Mouse (Mus musculus): ENCODE results near the gene Rerg.

Rerg gene

DNA sequence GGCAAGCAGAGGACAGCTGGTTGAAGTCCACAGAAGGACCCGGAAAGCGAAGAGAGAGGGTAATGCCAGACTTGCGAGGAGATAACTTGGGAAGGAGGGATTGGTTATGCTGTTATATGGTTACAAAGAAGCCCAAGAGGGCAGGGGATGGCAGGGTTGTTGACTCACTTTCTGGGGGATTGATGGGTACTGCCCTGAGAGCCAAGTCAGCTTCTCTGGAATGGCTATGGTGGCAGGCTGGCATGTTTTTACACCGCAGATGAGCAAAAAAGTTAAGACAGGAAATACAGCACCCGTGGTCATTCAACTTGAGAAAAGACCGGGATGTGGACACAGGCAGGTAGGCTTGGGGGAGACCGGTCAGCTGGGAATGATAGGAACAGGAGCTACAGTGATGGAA lies 7.8 kb downstream of the Rerg start:
- DNase-seq (ENCODE audit: low read depth) = no peak

DNA sequence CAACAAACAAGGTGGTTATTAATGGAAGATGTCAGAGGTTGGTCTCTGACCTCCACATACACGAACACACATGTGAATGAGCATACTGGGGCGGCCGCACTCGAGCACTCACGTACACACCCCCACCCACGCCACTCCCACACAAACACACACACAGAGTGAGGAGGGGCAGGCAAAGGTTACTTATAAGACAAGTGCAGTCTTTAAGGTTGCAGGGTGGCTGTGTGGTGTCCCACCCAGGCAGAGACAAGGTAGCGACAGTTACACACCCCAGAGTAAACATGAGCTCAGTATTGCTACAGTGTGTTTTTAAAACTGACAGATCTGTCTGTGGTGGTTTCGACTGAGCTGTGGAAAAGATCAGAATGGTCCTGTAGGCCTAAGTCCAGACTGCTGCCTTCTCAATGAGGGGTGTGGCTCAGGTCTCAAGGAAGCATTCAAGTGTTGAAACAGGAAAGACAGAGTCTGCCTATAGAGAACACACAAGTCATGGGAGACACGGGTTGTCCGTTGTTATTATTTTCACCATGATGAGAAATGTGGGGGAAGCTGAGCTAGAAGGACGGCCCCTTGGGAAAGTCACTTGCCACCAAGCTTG lies 8.7 kb downstream of the Rerg start:
- DNase-seq (ENCODE audit: low read depth) = no peak

DNA sequence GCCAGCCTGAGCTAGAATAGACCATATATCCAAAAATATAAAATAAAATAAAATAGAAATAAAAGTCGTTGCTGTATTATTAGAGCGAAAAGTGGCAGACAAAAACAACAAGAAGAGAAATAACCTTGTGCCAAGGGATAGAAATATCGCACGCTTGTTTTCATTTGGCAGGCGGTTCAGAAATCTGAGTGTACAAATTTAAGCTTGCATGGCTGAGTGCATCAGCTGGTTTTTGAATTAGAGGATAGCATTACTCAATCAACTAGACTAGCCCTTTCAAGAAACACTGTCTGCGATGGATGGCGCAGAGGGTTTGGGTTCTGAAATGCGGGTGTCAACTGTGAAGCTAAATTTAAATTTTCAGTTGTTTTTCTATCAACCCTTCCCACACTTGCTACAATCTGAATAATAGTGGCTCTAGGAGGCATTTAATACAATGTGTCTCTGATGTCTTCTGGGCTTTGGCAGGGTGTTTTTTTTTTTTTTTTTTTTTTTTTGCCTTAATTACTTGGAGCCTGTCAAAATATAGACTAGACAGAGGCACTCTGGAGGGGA lies 10.8 kb downstream of the Rerg start:
- no peak for DNase-seq (ENCODE audit: low read depth)

DNA sequence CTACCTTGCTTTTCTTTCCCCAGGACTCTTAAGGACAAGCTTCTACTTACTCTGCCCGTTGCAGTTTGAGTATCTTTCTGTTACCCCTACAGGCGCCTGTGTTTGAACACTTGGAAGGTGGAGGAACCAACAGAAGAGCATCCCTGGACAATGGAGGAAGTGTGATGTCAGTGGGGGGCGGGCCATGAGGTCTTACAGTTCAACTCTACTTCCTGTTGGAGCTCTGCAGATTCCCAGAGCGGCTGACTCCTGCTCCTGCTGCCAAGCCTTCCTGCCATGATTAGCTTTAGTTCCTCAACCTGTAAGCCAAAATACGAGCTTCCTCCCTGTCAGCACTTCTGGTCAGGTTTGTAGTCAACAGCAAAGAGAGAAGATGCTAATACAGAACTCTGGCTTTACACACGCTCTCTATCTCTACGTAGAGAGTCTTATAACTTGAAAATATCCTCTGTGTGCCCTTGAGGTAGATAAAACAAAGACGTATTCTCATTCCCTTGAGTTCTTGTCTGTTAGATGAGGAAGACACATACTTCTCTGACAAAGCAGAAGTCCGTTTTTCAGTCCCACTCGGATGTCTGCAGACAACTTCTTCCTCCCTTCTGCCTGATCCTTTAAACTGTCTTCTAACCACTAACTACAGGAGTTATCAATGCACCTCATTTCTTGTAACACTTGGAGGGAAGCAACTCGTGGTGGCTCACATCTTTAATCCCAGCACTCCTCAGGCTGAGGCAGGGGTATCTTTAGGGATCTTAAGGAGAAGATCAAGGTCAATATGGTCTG lies 13.7 kb downstream of the Rerg start:
- no peak for DNase-seq (ENCODE audit: low read depth)

DNA sequence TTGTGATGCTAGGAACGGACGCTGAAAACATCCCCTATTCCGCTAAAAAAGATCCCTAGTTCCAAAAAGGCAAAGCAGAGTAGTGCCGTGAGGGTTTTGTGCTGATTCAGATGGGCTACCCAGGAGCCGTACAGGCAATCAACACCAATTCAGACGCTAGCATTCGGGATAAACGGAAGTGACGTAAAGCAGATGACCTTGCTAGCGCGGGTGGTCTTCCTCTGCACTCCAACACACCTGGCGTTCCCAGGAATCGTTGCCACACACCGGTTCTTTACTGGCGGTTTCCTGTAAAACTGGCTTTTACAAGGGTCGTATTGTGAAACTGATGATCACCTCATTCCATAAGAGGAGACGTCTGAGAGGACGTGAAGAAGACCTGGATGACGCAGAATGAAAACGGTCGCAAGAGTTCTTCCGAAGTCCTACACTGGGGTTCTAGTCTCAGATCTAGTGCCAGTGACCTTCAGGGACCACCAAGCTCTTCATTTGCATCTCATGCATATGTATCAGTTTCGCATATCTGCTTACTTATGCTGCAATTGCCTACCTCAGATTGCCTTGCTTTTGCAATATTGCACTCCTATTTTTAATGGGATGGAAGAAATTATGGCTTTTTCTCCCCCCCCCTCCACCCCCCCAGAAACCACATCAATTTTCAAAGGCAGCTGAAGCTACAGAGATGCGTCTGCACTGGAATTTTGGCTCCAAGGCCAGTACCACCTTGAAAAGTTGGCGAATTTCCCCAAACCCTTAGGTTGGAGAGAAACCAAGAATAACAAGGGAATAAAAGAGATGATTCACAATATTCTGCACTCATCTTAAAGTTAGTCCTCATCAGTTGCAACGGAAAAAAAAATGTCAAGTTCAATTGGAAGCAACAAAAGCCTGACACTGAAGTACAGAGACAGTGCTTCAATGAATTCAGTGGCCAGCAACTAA lies 14.8 kb downstream of the Rerg start:
- no peak for DNase-seq (ENCODE audit: low read depth)

DNA sequence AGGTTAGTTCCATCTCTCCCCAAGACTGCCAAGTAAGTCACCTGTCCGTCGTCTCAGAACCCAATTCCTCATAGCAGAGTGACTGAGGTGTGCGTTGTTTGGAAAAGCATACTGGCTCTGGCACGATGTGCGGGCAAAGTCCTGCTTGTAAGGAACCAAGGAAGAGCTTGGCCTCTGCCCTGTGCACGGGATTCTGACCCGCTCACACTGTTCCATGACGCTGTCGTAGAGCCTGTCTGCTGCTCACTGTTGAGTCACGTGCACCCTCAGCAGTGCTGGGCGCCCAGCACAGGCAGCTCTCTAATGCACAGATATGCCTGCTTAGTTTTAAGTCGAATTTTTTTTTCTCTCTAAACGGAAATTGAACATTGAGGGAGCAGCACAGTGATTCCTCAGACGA lies 17.3 kb downstream of the Rerg start:
- no peak for DNase-seq (ENCODE audit: low read depth)

DNA sequence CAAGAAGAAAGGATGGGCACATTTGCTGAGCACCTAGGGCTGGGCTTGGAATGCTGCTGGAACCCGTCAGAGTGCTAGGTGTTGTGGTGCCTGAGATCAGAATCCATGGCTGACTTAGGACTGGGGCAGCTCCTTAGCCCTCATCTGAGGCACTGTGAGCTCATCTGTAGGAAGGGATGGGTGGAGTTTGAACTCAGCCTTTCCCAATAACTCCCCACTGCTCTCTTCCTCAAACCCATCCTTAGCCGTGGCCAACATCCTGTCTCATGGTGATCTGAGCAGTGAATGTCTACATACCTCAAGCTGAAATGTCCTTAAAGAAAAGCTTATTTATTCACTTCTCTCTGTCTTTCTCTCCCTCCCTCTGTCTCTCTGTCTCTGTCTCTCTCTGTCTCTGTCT lies 19.3 kb downstream of the Rerg start:
- DNase-seq (ENCODE audit: low read depth) = no peak

DNA sequence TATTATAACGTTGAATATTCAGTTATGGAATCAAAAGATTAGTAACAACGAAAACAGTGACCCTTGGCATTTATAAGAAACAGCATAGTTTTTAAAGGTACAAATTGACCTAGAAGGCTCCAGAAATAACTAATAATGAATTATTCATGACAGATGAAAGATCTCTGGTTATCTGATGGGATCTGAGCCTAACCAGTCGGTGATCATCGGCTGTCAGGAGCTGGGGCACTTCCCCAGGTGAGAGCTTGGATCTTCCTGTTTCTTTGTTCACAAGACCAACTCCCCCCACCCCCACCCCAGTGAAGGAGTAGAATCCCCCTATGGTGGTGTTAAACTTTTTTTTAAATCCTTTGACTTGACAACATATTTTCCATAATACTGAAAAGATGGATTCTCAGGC lies 20.5 kb downstream of the Rerg start:
- no peak for DNase-seq (ENCODE audit: low read depth)

DNA sequence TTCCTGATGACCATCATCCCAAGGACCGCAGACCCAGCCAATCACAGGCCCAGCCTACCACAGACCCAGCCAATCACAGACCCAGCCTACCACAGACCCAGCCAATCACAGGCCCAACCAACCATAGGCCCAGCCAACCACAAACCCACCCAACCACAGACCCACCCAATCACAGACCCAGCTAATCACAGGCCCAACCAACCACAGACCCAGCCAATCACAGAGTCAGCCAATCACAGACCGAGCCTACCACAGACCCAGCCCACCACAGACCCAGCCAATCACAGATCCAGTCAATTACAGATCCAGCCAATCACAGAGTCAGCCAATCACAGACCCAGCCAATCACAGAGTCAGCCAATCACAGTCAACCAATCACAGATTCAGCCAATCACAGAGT lies 23.4 kb downstream of the Rerg start:
- no peak for DNase-seq (ENCODE audit: low read depth)

DNA sequence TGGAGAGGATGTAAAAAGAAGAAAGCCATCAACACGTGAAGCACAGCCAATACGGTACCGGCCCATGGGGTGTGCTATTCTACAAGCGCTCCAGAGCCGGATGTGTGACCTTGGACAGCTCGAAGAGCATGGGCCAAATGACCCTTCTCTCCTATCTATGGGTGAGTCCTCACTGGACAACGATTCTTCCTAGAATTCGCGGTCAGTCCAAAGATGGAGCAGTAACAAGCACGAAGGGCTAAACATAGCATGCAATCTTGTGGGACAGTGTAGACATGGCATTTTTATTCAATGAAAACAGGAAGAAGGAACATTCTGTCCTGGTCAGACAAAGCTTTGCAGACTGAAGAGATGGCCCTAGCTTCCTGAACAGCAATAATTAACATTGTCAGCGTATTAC lies 24.7 kb downstream of the Rerg start:
- no peak for DNase-seq (ENCODE audit: low read depth)

DNA sequence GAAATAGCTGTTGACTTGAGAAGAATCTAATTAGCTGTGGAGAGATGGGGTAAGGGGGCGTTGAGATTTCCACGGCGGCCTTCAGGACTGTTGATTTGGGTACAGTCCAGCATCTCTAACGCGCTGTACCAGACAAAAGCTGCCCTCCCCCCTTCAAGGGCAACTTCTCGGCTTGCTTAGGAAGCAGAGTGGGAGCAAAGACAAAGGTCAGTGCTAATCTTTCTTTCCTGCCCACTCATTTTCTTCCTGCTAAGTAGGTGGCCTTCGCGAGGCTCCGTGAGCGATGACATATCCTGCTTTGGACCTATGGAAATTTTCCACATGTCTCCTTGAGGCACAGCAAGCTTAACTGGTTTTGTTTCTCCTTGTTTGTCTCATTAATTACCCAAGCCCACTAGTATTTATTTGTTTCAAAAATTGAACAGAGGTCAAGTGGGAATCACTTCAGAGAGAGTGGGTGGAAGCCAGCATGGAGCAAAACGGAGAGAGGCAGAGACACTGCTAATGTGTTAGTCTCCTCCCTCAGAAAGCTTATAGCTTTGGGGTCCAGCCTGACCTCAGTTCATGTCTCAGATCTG lies 25.2 kb downstream of the Rerg start:
- DNase-seq (ENCODE audit: low read depth) = no peak

DNA sequence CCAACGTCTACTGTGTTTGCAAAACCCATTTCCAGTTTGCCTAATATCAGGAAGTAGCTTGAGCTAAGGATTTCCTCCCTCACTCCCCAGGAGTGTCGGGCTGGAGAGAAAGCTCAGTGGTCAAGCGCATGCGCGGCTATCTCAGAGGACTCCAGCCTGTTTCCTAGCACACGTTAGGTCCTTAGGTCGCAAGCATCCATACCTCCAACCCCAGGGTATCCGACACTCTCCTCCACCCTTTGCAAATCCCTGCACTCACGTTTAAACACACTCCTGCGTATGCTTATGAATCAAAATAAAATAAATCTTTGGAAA lies 25.8 kb downstream of the Rerg start:
- no peak for DNase-seq (ENCODE audit: low read depth)

DNA sequence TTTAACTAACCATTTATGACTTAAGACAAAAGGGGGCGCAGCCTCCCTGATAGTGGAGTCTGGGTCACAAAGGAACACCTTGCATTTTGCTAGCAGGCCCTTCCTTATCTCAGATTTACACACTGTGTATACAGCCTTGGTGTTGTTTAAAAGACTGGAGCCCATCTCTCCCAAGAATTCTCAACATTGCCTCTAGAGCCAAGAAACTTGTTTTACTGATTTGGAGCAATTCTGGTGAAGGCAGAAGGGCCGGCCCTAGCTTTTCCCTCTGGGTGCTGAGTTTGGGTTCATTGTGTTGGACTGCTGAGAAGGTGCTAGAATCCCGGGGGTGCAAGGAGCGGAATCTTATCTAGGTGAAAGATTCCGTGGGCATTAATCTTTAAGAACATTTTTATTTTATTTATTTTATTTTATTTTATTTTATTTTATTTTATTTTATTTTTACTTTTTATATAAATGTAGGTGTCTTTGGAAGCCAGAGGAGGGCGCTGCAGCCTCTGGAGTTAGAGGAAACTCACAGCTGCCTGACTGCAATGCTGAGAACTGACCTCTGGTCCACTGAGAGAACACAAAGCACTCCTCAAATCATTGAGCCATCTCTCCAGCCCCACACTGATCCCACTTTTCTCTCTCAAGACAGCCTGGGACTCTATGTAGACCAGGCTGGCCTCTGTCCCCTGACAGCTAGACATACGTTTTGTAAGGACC lies 26.3 kb downstream of the Rerg start:
- no peak for DNase-seq (ENCODE audit: low read depth)

DNA sequence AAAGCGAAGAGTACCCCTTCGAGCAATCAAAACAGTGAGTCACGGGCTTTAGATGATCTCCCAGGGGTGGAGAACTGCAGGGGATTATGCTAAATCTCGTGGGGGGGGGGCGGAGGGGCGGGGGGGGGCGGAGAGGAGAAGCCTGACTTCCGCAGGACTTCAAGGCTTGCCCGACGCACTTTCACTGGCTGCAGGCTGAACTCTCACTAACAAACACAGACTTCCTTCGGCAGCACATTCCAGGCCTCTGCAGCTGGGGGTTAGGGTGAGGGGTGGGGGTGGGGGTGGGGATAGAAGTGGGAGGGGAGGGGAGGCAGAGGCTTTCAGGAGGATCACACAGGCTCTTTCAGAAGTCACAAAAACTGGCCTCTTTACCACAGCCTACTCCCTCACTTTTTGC lies 27.5 kb downstream of the Rerg start:
- DNase-seq (ENCODE audit: low read depth) = no peak

DNA sequence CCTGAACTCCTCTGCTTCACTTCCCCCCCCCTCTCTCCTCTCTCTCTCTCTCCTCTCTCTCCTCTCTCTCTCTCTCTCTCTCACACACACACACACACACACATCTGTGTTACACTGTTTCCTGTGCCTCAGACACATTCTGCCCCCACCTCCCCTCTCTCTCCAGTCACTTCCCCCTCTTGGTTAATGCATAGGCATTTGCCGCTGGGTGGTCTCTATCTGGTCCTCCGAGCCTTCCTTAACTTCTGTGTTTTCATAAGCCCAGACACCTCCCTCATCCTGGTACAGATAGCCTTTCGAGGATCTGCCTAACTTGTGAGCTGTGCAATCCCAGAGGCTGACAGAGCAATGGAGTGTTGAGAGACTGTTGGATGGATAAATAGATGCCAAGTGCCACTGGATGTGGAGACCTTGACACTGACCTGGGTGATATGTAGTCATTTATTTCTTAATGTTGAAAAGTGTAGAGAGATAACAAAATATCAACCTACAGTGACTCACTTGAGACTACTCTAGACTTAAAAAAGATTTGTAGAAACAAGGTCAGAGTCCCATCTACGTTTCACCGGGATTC lies 29.0 kb downstream of the Rerg start:
- no peak for DNase-seq (ENCODE audit: low read depth)

DNA sequence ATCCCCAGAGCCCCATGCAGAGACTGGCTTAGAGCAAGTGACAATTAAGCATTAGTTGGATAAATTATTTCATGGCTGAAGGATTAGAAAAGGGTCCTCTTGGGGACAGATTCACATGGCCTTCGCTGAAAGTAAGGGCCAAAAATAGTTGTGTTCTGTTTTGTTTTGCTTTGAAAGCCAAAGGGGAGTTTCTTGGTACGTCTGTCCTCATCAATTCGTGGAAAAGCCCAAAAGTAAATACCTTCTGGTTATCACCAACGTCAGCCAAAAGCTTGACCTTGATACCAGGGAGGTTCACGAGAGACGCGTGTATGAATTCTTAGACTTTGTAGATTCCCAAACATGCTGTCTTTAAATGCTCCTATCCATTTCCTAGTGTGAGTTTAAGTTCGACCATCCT lies 31.5 kb downstream of the Rerg start:
- DNase-seq (ENCODE audit: low read depth) = no peak

DNA sequence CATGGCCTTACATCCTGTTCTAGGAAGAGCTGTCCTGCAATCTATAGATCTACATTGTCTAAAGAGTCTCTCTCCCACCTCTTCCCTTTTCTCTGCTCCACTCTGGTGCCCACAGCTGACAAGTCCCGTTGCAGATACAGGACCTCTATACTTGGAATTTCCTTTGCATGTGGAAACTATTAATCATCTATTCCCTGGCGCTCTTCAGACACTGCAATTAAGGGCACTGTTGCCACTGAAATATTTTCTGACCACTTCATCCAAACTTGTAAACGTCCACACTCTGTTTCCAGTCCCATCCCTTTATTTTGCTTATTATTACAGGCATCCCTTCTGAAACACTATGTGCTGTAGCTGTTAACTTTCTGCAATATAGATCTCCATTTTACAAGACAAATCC lies 31.9 kb downstream of the Rerg start:
- no peak for DNase-seq (ENCODE audit: low read depth)

DNA sequence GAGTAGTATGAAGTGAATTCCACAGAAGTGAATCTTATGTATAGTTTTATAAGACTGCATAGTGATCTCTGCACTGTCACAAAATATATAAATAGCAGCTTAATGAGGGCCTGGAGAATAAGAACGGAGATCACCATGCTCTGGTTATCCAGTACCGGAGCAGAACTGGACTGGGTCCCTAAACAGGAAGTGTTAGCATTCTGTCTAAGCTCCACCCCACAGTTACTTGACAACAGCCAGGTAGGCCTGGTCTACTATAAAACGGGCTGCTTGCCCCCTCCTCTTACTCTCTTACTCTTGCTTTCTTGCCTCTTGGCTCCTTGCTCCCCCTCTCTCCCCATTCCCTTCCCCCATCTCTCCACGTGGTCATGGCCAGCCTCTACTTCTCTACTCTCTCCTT lies 33.9 kb downstream of the Rerg start:
- no peak for DNase-seq (ENCODE audit: low read depth)

DNA sequence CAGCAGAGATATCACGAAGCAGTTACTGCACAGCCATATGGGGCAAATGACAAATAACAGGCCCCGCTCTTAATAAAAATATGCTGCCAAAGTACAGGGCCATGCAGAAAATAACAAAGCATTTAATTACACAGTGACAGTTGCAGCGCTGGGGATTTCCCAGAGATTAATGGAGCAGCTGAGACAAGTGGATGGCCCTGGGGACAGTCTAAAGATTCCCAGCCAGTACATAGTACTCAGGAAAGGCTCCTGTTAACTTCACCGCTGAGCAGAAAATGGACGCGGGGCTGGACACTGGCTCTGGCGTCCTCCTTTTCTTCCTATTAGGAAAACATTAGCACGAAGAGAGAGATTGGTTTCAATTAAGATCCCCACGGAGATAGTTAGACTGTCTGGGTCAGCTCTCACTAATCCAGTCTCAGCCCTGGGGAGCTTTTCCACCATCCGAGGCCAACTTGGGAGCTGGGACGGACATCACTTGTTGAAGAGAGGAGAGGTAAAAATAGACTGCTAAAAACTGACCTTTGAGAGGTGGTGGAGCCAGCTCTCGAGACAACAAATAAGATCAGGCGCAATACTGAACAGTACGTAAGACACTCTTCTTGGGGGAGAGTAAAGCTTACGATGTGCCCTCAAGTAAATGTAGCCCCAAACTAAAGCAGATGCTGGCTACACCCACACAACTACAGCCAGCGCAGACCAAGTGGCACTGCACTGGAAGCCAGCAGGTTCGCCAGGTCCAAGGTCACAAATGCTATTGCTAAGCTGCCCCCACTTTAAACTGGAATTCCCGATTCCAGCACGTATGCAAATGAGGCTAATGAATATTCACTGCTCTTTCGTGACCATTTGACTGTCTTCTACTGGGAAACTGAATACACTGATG lies 34.5 kb downstream of the Rerg start:
- no peak for DNase-seq (ENCODE audit: low read depth)

DNA sequence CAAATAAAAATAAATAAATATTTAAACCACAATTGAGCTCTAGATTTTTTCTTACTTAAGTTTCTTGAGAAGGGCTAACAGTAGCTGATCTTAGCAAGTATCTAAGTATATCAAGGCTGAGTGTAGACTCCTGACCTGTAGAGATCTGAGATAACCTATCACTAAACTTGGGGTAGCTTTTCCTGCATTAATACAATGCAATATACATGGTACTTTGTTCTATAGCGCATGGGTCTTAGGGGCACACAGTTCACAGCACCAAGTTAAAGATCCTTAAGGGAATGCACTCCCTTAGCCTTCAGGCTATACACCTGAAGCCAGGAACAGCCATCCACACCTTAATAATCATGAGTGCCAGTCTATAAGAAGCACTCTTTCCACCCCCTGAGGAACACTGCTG lies 38.5 kb downstream of the Rerg start:
- no peak for DNase-seq (ENCODE audit: low read depth)

DNA sequence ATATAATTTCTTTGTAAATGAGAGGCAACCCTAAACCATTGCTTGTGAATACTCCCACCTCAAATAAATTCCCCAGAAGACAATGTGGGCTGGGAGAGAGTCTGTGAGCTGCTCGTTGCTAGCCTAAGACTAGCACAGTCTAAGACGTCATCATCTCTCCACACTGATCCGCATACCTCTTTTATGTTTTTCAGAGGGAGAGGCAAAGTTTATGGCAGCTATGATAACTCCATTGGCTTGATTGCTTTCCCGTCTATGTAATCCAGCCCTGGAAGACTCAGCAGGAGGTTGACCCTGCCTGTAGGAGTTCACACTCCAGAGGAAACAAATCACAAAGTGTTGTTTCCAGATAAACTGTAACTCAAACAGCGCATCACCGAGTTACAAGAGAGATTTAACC lies 38.9 kb downstream of the Rerg start:
- DNase-seq (ENCODE audit: low read depth) = no peak
